Mouse (Mus musculus): Measurements from ENCODE around the gene Rrp9. TPM values are rescaled to one million over a fixed set of nuclear protein-coding genes. Genes with fewer than 3 reads are reported as not detected.

The Rrp9 gene
- total and polyA plus RNA-seq, 3 experiments, result 120 to 326 (median 130) TPM

DNA sequence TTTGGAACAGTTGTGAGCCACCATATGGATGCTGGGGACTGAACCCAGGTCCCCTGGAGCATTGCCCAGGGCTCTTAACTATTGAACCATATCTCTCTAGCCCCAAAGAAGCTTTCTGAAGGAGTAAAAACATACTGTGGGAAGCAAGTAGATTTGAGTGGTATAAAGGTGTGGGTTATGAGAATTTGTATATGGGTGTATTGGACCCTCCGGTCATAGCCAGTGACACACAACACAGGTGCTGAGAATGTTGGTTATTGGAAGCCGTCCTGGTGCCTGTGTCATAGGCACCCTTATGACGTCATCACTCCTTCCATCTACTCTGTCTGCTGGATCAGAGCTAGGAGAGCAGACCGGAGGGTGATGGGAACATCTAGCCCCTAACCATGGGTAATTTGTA lies 38.5 kb downstream of the Rrp9 start, which contains the start of gene Iqcf5:
Iqcf5 (plus strand) TSS at position 301 of the 400 bp plus-strand sequence.
- no peak for DNase-seq (ENCODE audit: extremely low read depth)
- Histone ChIP-seq H3K4me1 (ENCODE audit: control insufficient read depth in 1 of 2, insufficient read depth in 2 of 2) (peaks cover 0 to 7% of the 10 kb centered on the region in 2 experiments; a peak in 2 of 4 replicates), H3K36me3 (replicated peaks in 1 of 2; ENCODE audit: control insufficient read depth in 1 of 2, insufficient read depth in 1 of 2, low read length in 1 of 2) (no peaks in the 10 kb centered on the region), H3K79me2 (replicated peaks; ENCODE audit: control insufficient read depth, extremely low read depth, insufficient read depth, poor library complexity, severe bottlenecking) (no peaks in the 10 kb centered on the region), H3K4me2 (ENCODE audit: insufficient read depth, low read depth, poor library complexity, severe bottlenecking) (no peak within 1 kb of the TSS), H3K4me3 (replicated peaks in 1 of 3; ENCODE audit: low read depth in 2 of 3, low read length in 2 of 3, poor library complexity in 1 of 3) (no peak within 1 kb of the TSS), H3K27me3 (replicated peaks) (no peaks in the 10 kb centered on the region), H3K9ac (ENCODE audit: insufficient read depth, low read depth) (no peak within 1 kb of the TSS), H3K9me3 (replicated peaks; ENCODE audit: low read length) (peaks cover 2% of the 10 kb centered on the region), H3K27ac (ENCODE audit: insufficient read depth, low read depth) (no peak within 1 kb of the TSS)
- dilution Hi-C loops (cut with MboI; ENCODE audit: extremely low pct_ligation_motif_present, extremely low pct_unique_long_range_greater_than_20kb, low sequenced_read_pairs) (no loop called here), in situ Hi-C loops (cut with MboI; ENCODE audit: low pct_ligation_motif_present, low pct_unique_long_range_greater_than_20kb, low sequenced_read_pairs) (no loop called here)
- no peak for TF ChIP-seq NRF1 (IDR thresholded peaks at IDR 0.05; ENCODE audit: low read depth, low read length)
- no peak for TF ChIP-seq RAD21 (IDR thresholded peaks at IDR 0.05; ENCODE audit: low read depth, low read length)
- TF ChIP-seq POLR2A (IDR thresholded peaks at IDR 0.05; ENCODE audit: low read depth, low read length), result no peak
- TF ChIP-seq GABPA (IDR thresholded peaks at IDR 0.05; ENCODE audit: insufficient replicate concordance, low read depth, low read length), result no peak
- TF ChIP-seq ETS1 (conservative IDR thresholded peaks at IDR 0.05; ENCODE audit: low read depth, low read length), result no peak
- TF ChIP-seq ZMIZ1 (IDR thresholded peaks at IDR 0.05; ENCODE audit: low read depth, low read length), result no peak
- TF ChIP-seq UBTF (IDR thresholded peaks at IDR 0.05; ENCODE audit: low read depth, low read length), result no peak
- TF ChIP-seq USF1 (IDR thresholded peaks at IDR 0.05; ENCODE audit: low read depth, low read length), result no peak
- TF ChIP-seq CHD1 (IDR thresholded peaks at IDR 0.05; ENCODE audit: low read depth, low read length), result no peak
- no peak for TF ChIP-seq RCOR1 (conservative IDR thresholded peaks at IDR 0.05; ENCODE audit: low read depth, low read length)
- no peak for TF ChIP-seq ZNF384 (IDR thresholded peaks at IDR 0.05; ENCODE audit: low read depth, low read length)

DNA sequence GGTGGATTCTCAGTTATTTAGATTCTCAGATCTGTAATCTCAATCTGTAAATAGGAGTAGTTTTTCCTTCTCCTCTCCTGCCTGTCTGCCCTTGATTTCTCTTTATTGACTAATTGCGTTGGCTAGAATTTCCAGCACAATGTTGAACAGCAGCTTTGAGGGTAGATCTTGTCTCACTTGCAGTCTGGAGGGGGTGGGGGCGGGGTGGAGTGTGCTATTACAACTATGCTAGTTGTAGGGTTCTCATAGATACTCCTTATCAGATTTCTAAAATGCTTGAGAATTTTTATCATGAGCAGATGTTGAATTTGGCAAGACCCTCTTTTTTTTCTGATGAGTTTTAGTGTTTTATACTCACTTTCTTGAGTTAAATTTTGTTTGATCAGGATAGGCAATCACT lies 43.7 kb downstream of the Rrp9 start:
- TF ChIP-seq CHD1 (IDR thresholded peaks at IDR 0.05; ENCODE audit: low read depth, low read length) (no peak), GABPA (IDR thresholded peaks at IDR 0.05; ENCODE audit: insufficient replicate concordance, low read depth, low read length) (no peak), MEF2A (IDR thresholded peaks at IDR 0.05; ENCODE audit: borderline replicate concordance, low read depth, low read length) (no peak), ELF1 (IDR thresholded peaks at IDR 0.05; ENCODE audit: low read depth, low read length) (no peak), BHLHE40 (IDR thresholded peaks at IDR 0.05; ENCODE audit: low read depth, low read length) (no peak), JUN (IDR thresholded peaks at IDR 0.05; ENCODE audit: insufficient read depth, low read depth, low read length) (no peak), CTCF (conservative IDR thresholded peaks at IDR 0.05 in 1 of 2, IDR thresholded peaks at IDR 0.05 in 1 of 2; ENCODE audit: low read depth in 2 of 2, low read length in 2 of 2) (no peak), TBP (conservative IDR thresholded peaks at IDR 0.05; ENCODE audit: low read depth, low read length) (no peak), MAX (IDR thresholded peaks at IDR 0.05; ENCODE audit: low read length) (no peak)
- in situ Hi-C loops (cut with MboI; ENCODE audit: low pct_ligation_motif_present, low pct_unique_long_range_greater_than_20kb, low sequenced_read_pairs) (no loop called here), dilution Hi-C loops (cut with MboI; ENCODE audit: extremely low pct_ligation_motif_present, extremely low pct_unique_long_range_greater_than_20kb, low sequenced_read_pairs) (no loop called here)
- H3K4me3 ChIP-seq (replicated peaks in 1 of 3; ENCODE audit: low read depth in 2 of 3, low read length in 2 of 3, poor library complexity in 1 of 3), result no peak overlapping the region
- H3K9ac ChIP-seq (ENCODE audit: insufficient read depth, low read depth), result no peak overlapping the region
- H3K27ac ChIP-seq (ENCODE audit: insufficient read depth, low read depth), result no peak overlapping the region
- H3K9me3 ChIP-seq (replicated peaks; ENCODE audit: low read length), result no peaks in the 10 kb centered on the region
- no peak for DNase-seq (ENCODE audit: extremely low read depth)
- H3K4me2 ChIP-seq (ENCODE audit: insufficient read depth, low read depth, poor library complexity, severe bottlenecking), result no peak overlapping the region
- H3K27me3 ChIP-seq (replicated peaks), result no peaks in the 10 kb centered on the region
- no peaks in the 10 kb centered on the region for H3K36me3 ChIP-seq (replicated peaks in 1 of 2; ENCODE audit: control insufficient read depth in 1 of 2, insufficient read depth in 1 of 2, low read length in 1 of 2)
- no peaks in the 10 kb centered on the region for H3K79me2 ChIP-seq (replicated peaks; ENCODE audit: control insufficient read depth, extremely low read depth, insufficient read depth, poor library complexity, severe bottlenecking)
- H3K4me1 ChIP-seq (ENCODE audit: control insufficient read depth in 1 of 2, insufficient read depth in 2 of 2), result peaks cover 0 to 3% of the 10 kb centered on the region in 2 experiments; a peak in 2 of 4 replicates

All from CH12.LX (cell line).